Mouse (Mus musculus) limb, embryonic 11.5 days (tissue): ENCODE measurements around the gene Sept4. TPM values are rescaled to one million over a fixed set of nuclear protein-coding genes. Genes with fewer than 3 reads are reported as not detected.
A peak's percentile ranks its signal among the peaks of the same experiment; 100 is the strongest.

Experiments used
- ATAC-seq: fragments of 200-750 bp; cut with Nextera tagmentation; 2 replicates; pipeline ENCODE4 v1.8.0; 2017; ENCODE audit warnings: low read depth; ENCODE audit not compliant: insufficient number of reproducible peaks, low FRiP score, low TSS enrichment
- DNase-seq: peaks from one replicate; pipeline ENCODE4 v3.0.0-alpha.2; 2015; ENCODE audit warnings: low spot score
- H3K27ac ChIP-seq: fragments of 300-500 bp; sonication (generic); replicated peaks from 2 replicates; pipeline ENCODE4 v1.5.1; 2014; ENCODE audit warnings: low read depth, mild to moderate bottlenecking, low read length
- H3K27me3 ChIP-seq: fragments of 300-500 bp; sonication (generic); 2 replicates; pipeline ENCODE4 v1.6.1; 2014; ENCODE audit warnings: mild to moderate bottlenecking, low read length, mixed read lengths; ENCODE audit not compliant: control insufficient read depth, insufficient read depth
- H3K36me3 ChIP-seq: fragments of 300-500 bp; sonication (generic); 2 replicates; pipeline ENCODE4 v1.6.1; 2014; ENCODE audit warnings: mild to moderate bottlenecking, low read length, moderate library complexity, mixed read lengths; ENCODE audit not compliant: control insufficient read depth, insufficient read depth
- H3K4me1 ChIP-seq: fragments of 300-500 bp; sonication (generic); 2 replicates; pipeline ENCODE4 v1.6.1; 2014; ENCODE audit warnings: low read length, mixed read lengths; ENCODE audit not compliant: control insufficient read depth, insufficient read depth
- H3K4me2 ChIP-seq: fragments of 300-500 bp; sonication (generic); 2 replicates; pipeline ENCODE4 v1.6.1; 2014; ENCODE audit warnings: low read depth, mild to moderate bottlenecking, moderate library complexity; ENCODE audit not compliant: severe bottlenecking
- H3K4me3 ChIP-seq: fragments of 300-500 bp; sonication (generic); 2 replicates; pipeline ENCODE4 v1.5.1; 2014; ENCODE audit warnings: low read depth, low read length
- H3K9ac ChIP-seq: fragments of 300-500 bp; sonication (generic); 2 replicates; pipeline ENCODE4 v1.6.1; 2014; ENCODE audit warnings: mild to moderate bottlenecking, low read length
- H3K9me3 ChIP-seq: fragments of 300-500 bp; sonication (generic); 2 replicates; pipeline ENCODE4 v1.6.1; 2016; ENCODE audit warnings: low read length; ENCODE audit not compliant: control insufficient read depth
- WGBS: fragments of 180-500 bp; shearing (Covaris S2); extraction: QIAGEN DNeasy Blood & Tissue Kit; methylation state at CpG from one replicate; pipeline ENCODE4 v1.1.7; 2014; 5-methylcytosine and 5-hydroxymethylcytosine counted together
- polyA plus RNA-seq: library from polyadenylated mRNA; unstranded; fragments of >200 nt; fragmentation: Nextera tagmentation; extraction: Ambion mirVana; gene quantifications from 2 replicates; pipeline ENCODE4 v1.2.1, GENCODE M21; 2014

The Sept4 gene
- polyA plus RNA-seq, 1 experiment from 2014 or later = 5.3 TPM

DNA sequence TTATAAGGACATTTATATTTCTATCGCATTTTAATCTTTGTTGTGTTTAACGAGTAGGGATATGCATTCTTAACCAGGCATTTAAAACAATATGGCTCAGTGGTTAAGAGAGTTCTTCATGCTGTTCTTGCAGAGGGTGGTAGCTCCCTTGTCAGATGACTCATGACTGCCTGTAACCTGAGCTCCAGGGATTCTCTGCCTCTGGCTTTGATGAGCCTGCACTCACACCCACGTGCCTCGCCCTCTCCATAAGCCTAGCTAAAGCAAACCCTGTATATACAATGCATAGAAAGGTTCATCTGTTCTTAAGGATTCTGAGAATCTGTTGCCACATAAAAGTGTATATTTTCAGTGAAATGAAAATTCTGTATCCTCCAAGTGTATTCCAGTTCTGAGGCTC lies 54.5 kb downstream of the Sept4 start:
- no peak for DNase-seq
- Histone ChIP-seq H3K4me1 (no peaks in the 10 kb centered on the region), H3K36me3 (peaks cover under 1% of the 10 kb centered on the region; the same call in 1 of the 2 replicates), H3K9ac (no peak overlapping the region), H3K27me3 (no peaks in the 10 kb centered on the region), H3K27ac (no peak overlapping the region), H3K4me2 (no peak overlapping the region), H3K9me3 (no peaks in the 10 kb centered on the region), H3K4me3 (no peak overlapping the region)
- no peak for ATAC-seq
- WGBS = 65% methylated on average over 4 of the region's 4 CpGs

DNA sequence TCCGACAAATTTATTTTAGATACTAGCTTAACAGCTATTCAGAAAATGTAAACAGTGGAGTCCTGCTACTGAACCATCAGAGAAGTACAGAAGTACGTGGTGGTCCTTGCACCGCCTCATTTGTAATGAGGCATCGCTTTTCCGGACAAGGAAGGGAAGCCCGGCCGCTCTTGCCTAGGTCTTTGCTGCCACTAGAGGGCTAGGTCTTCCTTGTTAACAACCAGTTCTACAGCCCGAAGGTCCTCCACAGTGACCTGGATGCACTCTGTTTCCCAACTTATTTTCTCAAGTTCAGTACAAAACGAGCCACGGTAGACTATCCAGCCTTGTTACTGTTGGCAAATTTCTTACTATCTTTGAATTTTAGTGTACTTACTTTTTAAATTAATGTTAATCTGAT lies 61.2 kb downstream of the Sept4 start:
- H3K9me3 ChIP-seq = no peaks in the 10 kb centered on the region
- ATAC-seq (no peak), DNase-seq (peak; percentile 64)
- no peak overlapping the region for H3K9ac ChIP-seq
- H3K36me3 ChIP-seq = no peaks in the 10 kb centered on the region
- no peaks in the 10 kb centered on the region for H3K4me1 ChIP-seq
- WGBS = 33% methylated on average over 10 of the region's 10 CpGs
- no peak overlapping the region for H3K27ac ChIP-seq
- H3K4me2 ChIP-seq = no peak overlapping the region
- H3K27me3 ChIP-seq = no peaks in the 10 kb centered on the region
- no peak overlapping the region for H3K4me3 ChIP-seq

DNA sequence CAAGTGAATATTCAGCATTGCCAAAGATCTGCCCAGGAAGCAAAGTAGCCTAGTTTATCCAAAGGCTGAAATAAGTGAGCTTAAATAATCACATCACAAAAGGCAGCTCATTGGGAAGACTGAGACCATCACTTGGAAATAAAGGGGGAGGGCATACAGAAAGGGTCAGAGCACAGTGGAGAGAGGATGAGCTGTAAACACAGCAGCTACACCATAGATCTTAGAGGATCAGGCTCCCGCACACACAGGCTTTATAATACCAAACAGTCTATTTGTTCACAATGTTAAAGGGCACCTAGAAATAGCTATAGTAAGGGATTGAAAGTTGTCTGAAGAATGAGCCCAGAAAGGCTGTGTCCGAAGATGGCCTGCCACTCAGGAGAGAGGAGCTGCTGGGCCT lies 70.1 kb downstream of the Sept4 start:
- Histone ChIP-seq H3K27me3 (no peaks in the 10 kb centered on the region), H3K9ac (peak overlapping the region; percentile 81), H3K4me1 (0 out of 2 replicates have a peak, but pooled peaks cover 5% of the 10 kb centered on the region), H3K36me3 (no peaks in the 10 kb centered on the region), H3K4me2 (peak overlapping the region; percentile 65), H3K27ac (no peak overlapping the region), H3K4me3 (peak overlapping the region; percentile 40), H3K9me3 (no peaks in the 10 kb centered on the region)
- DNase-seq (no peak), ATAC-seq (no peak)
- 25% methylated on average over 2 of the region's 2 CpGs for WGBS

DNA sequence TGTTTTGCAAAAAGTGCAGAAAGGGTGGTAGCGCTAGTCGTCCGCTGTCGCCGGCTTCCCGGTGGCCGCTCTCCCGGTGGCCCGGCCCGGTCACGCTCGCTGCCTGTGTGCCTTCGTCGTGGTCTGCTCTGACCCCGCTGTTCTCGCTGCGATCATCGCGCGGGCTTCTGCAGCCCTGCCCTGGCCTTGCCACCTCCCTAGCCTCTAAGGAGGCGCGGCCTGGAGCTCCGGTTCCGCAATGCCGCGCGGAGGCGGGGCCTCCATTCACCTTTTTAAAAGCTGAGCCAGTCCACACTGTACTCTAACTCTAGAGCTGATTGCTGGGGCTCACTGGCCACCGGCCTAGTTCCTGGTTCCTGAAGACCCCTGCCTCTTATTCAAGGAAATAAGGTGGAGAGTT lies 70.5 kb downstream of the Sept4 start:
- no peaks in the 10 kb centered on the region for H3K9me3 ChIP-seq
- WGBS = 1% methylated on average over 29 of the region's 29 CpGs
- H3K9ac ChIP-seq = peak overlapping the region; percentile 81
- ATAC-seq (peak; percentile 60; the same call in 1 of the 2 replicates), DNase-seq (peak; percentile 80)
- H3K4me1 ChIP-seq = 0 out of 2 replicates have a peak, but pooled peaks cover 5% of the 10 kb centered on the region
- no peak overlapping the region for H3K27ac ChIP-seq
- H3K4me2 ChIP-seq = peak overlapping the region; percentile 65
- no peaks in the 10 kb centered on the region for H3K36me3 ChIP-seq
- H3K27me3 ChIP-seq = no peaks in the 10 kb centered on the region
- H3K4me3 ChIP-seq = peak overlapping the region; percentile 40

Other genes with a start within 250 kb of the Sept4 start
- 2.6 and 2.9 TPM in 2 replicates for gene Ppm1e, start 209.9 kb upstream of the Sept4 start, polyA plus RNA-seq
- gene Rad51c, start 163.9 kb upstream of the Sept4 start, polyA plus RNA-seq = 14.3 and 14.5 TPM in 2 replicates
- gene Tex14, start 163.8 kb upstream of the Sept4 start, polyA plus RNA-seq = 0.13 and 0.60 TPM in 2 replicates
- gene Gm11492, start 2.2 kb upstream of the Sept4 start, polyA plus RNA-seq = not detected in 2 replicates
- 62.4 and 66.8 TPM in 2 replicates for gene Mtmr4, start 23.3 kb downstream of the Sept4 start, polyA plus RNA-seq
- 0.27 and 0.34 TPM in 2 replicates for gene Hsf5, start 48.3 kb downstream of the Sept4 start, polyA plus RNA-seq
- gene Rnf43, start 93.8 kb downstream of the Sept4 start, polyA plus RNA-seq = 1.6 and 2.0 TPM in 2 replicates
- gene Supt4a, start 168.6 kb downstream of the Sept4 start, polyA plus RNA-seq = 184 TPM in 2 replicates
- gene Tspoap1, start 191.6 kb downstream of the Sept4 start, polyA plus RNA-seq = 1.7 and 2.4 TPM in 2 replicates
- gene Mpo, start 224.7 kb downstream of the Sept4 start, polyA plus RNA-seq = 3.7 and 5.7 TPM in 2 replicates